Mouse (Mus musculus) MEL (cell line): ENCODE data around the gene Tmem63a. TPM values are rescaled to one million over a fixed set of nuclear protein-coding genes. Genes with fewer than 3 reads are reported as not detected.

Experiments used
- DNase-seq: peaks from one replicate; pipeline ENCODE4 v3.0.0; 2011; ENCODE audit warnings: low read depth, low spot score
- H3K27ac ChIP-seq: 2 replicates; pipeline ENCODE4 v1.5.1; 2012; ENCODE audit warnings: low read depth, mild to moderate bottlenecking, control low read depth, low read length, moderate library complexity; ENCODE audit not compliant: control insufficient read depth
- H3K27me3 ChIP-seq, 2 experiments: fragments of 150-350 bp in 1 of 2; sonication (generic) in 1 of 2; 2 replicates each; pipeline ENCODE4 v1.6.1; 2012; ENCODE audit warnings: low read length in 2 of 2, mild to moderate bottlenecking in 2 of 2, improper control_type of control experiment in 1 of 2, moderate library complexity in 1 of 2; ENCODE audit not compliant: insufficient read depth in 2 of 2, control insufficient read depth in 1 of 2
- H3K36me3 ChIP-seq, 2 experiments: 2 replicates each; pipeline ENCODE4 v1.6.1; 2012 to 2014; ENCODE audit warnings: low read length in 2 of 2, improper control_type of control experiment in 1 of 2, inconsistent platforms in 1 of 2, mild to moderate bottlenecking in 1 of 2; ENCODE audit not compliant: insufficient read depth in 2 of 2, control insufficient read depth in 1 of 2
- H3K4me1 ChIP-seq, 2 experiments: fragments of 150-350 bp in 1 of 2; sonication (generic) in 1 of 2; 2 replicates each; pipeline ENCODE4 v1.6.1; 2012; ENCODE audit warnings: low read length in 2 of 2, improper control_type of control experiment in 1 of 2, mild to moderate bottlenecking in 1 of 2; ENCODE audit not compliant: insufficient read depth in 2 of 2, control insufficient read depth in 1 of 2
- H3K4me3 ChIP-seq, 2 experiments: fragments of 150-350 bp in 1 of 2; sonication (generic) in 1 of 2; 2 replicates each; pipeline ENCODE4 v1.5.1; 2012; ENCODE audit warnings: low read depth in 2 of 2, low read length in 2 of 2, mild to moderate bottlenecking in 2 of 2, moderate library complexity in 2 of 2, control low read depth in 1 of 2, improper control_type of control experiment in 1 of 2; ENCODE audit not compliant: control insufficient read depth in 1 of 2, insufficient read depth in 1 of 2
- H3K79me2 ChIP-seq: 2 replicates; pipeline ENCODE4 v1.6.1; 2012; ENCODE audit warnings: mild to moderate bottlenecking, low read length, moderate library complexity; ENCODE audit not compliant: control insufficient read depth, poor library complexity, insufficient read depth
- H3K9ac ChIP-seq: 2 replicates; pipeline ENCODE4 v1.6.1; 2012; ENCODE audit warnings: low read depth, mild to moderate bottlenecking, control low read depth, low read length, moderate library complexity; ENCODE audit not compliant: control insufficient read depth, poor library complexity, severe bottlenecking
- H3K9me3 ChIP-seq: fragments of 150-350 bp; sonication (generic); replicated peaks from 2 replicates; pipeline ENCODE4 v1.6.1; 2012; ENCODE audit warnings: mild to moderate bottlenecking, low read length, improper control_type of control experiment, moderate library complexity; ENCODE audit not compliant: insufficient read depth
- CTCF ChIP-seq, 3 experiments: IDR thresholded peaks in 2 of 3; conservative IDR thresholded peaks in 1 of 3; 2 replicates each; pipeline ENCODE4 v1.5.1; 2011 to 2012; ENCODE audit warnings: low read length in 3 of 3, low read depth in 2 of 3, mild to moderate bottlenecking in 2 of 3, improper control_type of control experiment in 1 of 3, inconsistent platforms in 1 of 3, mixed read lengths in 1 of 3, moderate library complexity in 1 of 3; ENCODE audit not compliant: control insufficient read depth in 1 of 3, insufficient read depth in 1 of 3, poor library complexity in 1 of 3, severe bottlenecking in 1 of 3
- ELF1 ChIP-seq: IDR thresholded peaks from 2 replicates; pipeline ENCODE4 v1.6.1; 2014; ENCODE audit warnings: low read depth, mild to moderate bottlenecking, inconsistent platforms, low read length, improper control_type of control experiment, moderate library complexity
- EP300 ChIP-seq, 2 experiments: IDR thresholded peaks; 2 replicates each; pipeline ENCODE4 v1.6.1; 2011; ENCODE audit warnings: improper control_type of control experiment in 2 of 2, low read length in 2 of 2, low read depth in 1 of 2, mild to moderate bottlenecking in 1 of 2
- KAT2A ChIP-seq: conservative IDR thresholded peaks from 2 replicates; pipeline ENCODE4 v1.6.1; 2012; ENCODE audit warnings: low read depth, low read length, improper control_type of control experiment, inconsistent platforms
- MAFK ChIP-seq: IDR thresholded peaks from 2 replicates; pipeline ENCODE4 v1.6.1; 2011; ENCODE audit warnings: low read depth, mild to moderate bottlenecking, low read length, improper control_type of control experiment, borderline replicate concordance
- MAX ChIP-seq: IDR thresholded peaks from 2 replicates; pipeline ENCODE4 v1.6.1; 2011; ENCODE audit warnings: low read length, improper control_type of control experiment
- NELFE ChIP-seq: IDR thresholded peaks from 2 replicates; pipeline ENCODE4 v1.6.1; 2011; ENCODE audit warnings: low read depth, low read length, improper control_type of control experiment
- NRF1 ChIP-seq: IDR thresholded peaks from 2 replicates; pipeline ENCODE4 v1.6.1; 2014; ENCODE audit warnings: low read depth, mild to moderate bottlenecking, inconsistent platforms, low read length, improper control_type of control experiment, moderate library complexity; ENCODE audit not compliant: poor library complexity, insufficient read depth, severe bottlenecking
- POLR2AphosphoS2 ChIP-seq: IDR thresholded peaks from 2 replicates; pipeline ENCODE4 v1.6.1; 2011; ENCODE audit warnings: low read length, improper control_type of control experiment
- POLR2AphosphoS5 ChIP-seq: IDR thresholded peaks from 2 replicates; pipeline ENCODE4 v1.6.1; 2012; ENCODE audit warnings: low read depth, borderline replicate concordance, mild to moderate bottlenecking, inconsistent platforms, low read length, moderate library complexity, mixed read lengths
- RCOR1 ChIP-seq: IDR thresholded peaks from 2 replicates; pipeline ENCODE4 v1.6.1; 2012; ENCODE audit warnings: low read depth, mild to moderate bottlenecking, inconsistent platforms, low read length, improper control_type of control experiment
- SMC3 ChIP-seq: IDR thresholded peaks from 2 replicates; pipeline ENCODE4 v1.6.1; 2011; ENCODE audit warnings: low read depth, low read length, improper control_type of control experiment
- UBTF ChIP-seq: IDR thresholded peaks from 2 replicates; pipeline ENCODE4 v1.6.1; 2012; ENCODE audit warnings: low read depth, mild to moderate bottlenecking, inconsistent platforms, low read length, improper control_type of control experiment, moderate library complexity, borderline replicate concordance; ENCODE audit not compliant: insufficient read depth
- ZC3H11A ChIP-seq: IDR thresholded peaks from 2 replicates; pipeline ENCODE4 v1.6.1; 2012; ENCODE audit warnings: low read depth, mild to moderate bottlenecking, inconsistent platforms, low read length, improper control_type of control experiment
- ZKSCAN1 ChIP-seq: IDR thresholded peaks from 2 replicates; pipeline ENCODE4 v1.6.1; 2012; ENCODE audit warnings: low read depth, mild to moderate bottlenecking, inconsistent platforms, low read length, improper control_type of control experiment, moderate library complexity
- ZMIZ1 ChIP-seq: IDR thresholded peaks from 2 replicates; pipeline ENCODE4 v1.6.1; 2012; ENCODE audit warnings: low read depth, mild to moderate bottlenecking, inconsistent platforms, low read length, improper control_type of control experiment, moderate library complexity
- ZNF384 ChIP-seq: IDR thresholded peaks from 2 replicates; pipeline ENCODE4 v1.6.1; 2012; ENCODE audit warnings: low read depth, mild to moderate bottlenecking, inconsistent platforms, low read length, improper control_type of control experiment
- polyA plus RNA-seq, 2 experiments: library from polyadenylated mRNA; stranded (reverse) in 1 of 2; unstranded in 1 of 2; fragments of >175 nt in 1 of 2; fragments of >200 nt in 1 of 2; gene quantifications; 2 replicates each; pipeline versions ENCODE4 v1.2.1 to v1.2.4; 2012; ENCODE audit warnings: low replicate concordance in 2 of 2, low read depth in 1 of 2; ENCODE audit not compliant: insufficient read length in 2 of 2, insufficient read depth in 1 of 2, missing spikeins in 1 of 2
- total RNA-seq: library from RNA; depleted of rRNA; stranded (reverse); fragments of 300-350 nt; gene quantifications from 2 replicates; pipeline ENCODE4 v1.2.3, GENCODE M21; 2012

Gene Tmem63a
- total and polyA plus RNA-seq, 3 experiments: 7.7 to 12.8 TPM; not detected in 1

DNA sequence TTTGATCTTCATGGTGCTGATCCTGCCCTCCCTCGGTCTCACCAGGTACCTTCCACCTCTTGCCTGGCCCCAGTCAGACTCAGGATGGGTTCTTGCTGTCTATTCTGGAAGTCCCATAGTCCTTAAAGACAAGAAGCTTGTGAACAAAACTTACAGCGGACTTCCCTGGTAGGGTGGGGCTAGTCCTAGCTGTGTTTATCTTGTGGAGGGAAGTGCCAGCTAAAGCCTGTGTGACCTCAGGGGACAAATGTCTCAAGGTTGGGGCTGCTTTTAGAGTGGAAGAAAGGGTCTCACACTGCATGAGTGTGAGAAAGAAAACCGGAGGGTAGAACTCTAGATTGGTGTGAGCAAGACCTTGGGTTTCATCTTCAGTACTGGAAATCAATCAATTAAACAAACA lies 23.6 kb downstream of the Tmem63a start:
- TF ChIP-seq ZKSCAN1: no peak
- TF ChIP-seq MAX: no peak
- TF ChIP-seq ELF1: no peak
- no peak for TF ChIP-seq EP300 (IDR thresholded peaks at IDR 0.05; ENCODE audit: low read depth in 1 of 2, low read length in 2 of 2)
- TF ChIP-seq POLR2AphosphoS2: no peak
- no peak for TF ChIP-seq NELFE
- no peak for TF ChIP-seq NRF1
- Histone ChIP-seq H3K79me2 (no peaks in the 10 kb centered on the region), H3K9ac (no peak overlapping the region), H3K4me3 (no peak overlapping the region), H3K27me3 (no peaks in the 10 kb centered on the region), H3K9me3 (no peaks in the 10 kb centered on the region), H3K4me1 (no peaks in the 10 kb centered on the region), H3K36me3 (no peaks in the 10 kb centered on the region), H3K27ac (no peak overlapping the region)
- no peak for DNase-seq

DNA sequence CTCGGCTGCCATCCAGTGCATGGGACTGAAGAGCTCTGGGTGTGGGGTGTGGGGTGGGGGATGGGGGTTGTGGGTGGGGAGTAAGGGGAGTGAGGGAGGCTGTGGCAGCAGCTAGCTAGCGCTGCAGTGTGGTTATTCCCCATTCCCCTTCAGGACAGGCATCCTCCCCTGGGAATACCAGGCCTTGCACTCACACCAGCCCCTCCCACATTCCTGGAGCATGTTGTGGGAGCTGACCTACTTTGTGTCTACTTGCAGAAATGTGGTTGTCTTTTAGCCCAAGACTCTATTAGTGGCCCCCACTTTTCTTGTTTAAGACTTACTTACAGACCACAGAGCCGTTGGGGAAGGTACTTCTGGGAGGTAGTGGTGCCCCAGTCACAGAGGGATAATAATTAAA lies 24.4 kb downstream of the Tmem63a start:
- Histone ChIP-seq H3K9me3 (no peaks in the 10 kb centered on the region), H3K79me2 (no peaks in the 10 kb centered on the region), H3K27ac (no peak overlapping the region), H3K4me3 (no peak overlapping the region), H3K4me1 (no peaks in the 10 kb centered on the region), H3K27me3 (no peaks in the 10 kb centered on the region), H3K36me3 (no peaks in the 10 kb centered on the region), H3K9ac (no peak overlapping the region)
- no peak for DNase-seq
- TF ChIP-seq NELFE (no peak), RCOR1 (no peak), ZMIZ1 (no peak), KAT2A (no peak), ZNF384 (no peak), SMC3 (no peak), MAFK (no peak), UBTF (no peak)

DNA sequence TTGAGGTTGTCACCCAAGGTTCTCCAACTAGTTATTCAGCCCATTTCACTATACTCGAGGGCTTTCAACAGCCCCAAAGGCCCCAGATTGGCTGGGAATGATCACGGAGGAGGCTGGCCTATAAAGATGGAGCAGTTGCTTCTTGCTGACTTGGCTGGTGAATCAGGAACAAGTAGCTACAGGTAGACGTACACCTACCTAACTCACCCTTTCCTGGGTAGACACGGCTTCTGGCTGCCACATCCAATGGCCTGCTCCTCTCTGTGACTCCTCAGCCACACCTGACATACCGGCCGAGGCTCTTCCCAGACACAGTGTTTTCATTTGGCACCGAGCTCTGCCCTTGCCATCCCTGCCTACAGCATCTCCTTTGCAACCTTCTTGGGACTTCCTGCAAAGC lies 25.1 kb downstream of the Tmem63a start:
- H3K36me3 ChIP-seq: no peaks in the 10 kb centered on the region
- no peaks in the 10 kb centered on the region for H3K27me3 ChIP-seq

More for the DNA sequence above, 25.1 kb downstream of the Tmem63a start:
- no peaks in the 10 kb centered on the region for H3K79me2 ChIP-seq
- no peaks in the 10 kb centered on the region for H3K9me3 ChIP-seq
- TF ChIP-seq ZC3H11A: no peak
- no peak for TF ChIP-seq CTCF (IDR thresholded peaks at IDR 0.05 in 2 of 3, conservative IDR thresholded peaks at IDR 0.05 in 1 of 3; ENCODE audit: control insufficient read depth in 1 of 3, insufficient read depth in 1 of 3, low read depth in 2 of 3, low read length in 3 of 3, poor library complexity in 1 of 3, severe bottlenecking in 1 of 3)
- TF ChIP-seq POLR2AphosphoS5: no peak
- TF ChIP-seq, all 39 proteins: peak for 0
- H3K4me1 ChIP-seq: no peaks in the 10 kb centered on the region
- DNase-seq: no peak
- no peak overlapping the region for H3K27ac ChIP-seq
- H3K9ac ChIP-seq: no peak overlapping the region
- no peak overlapping the region for H3K4me3 ChIP-seq
